Mouse (Mus musculus) T-helper 17 cell (primary cell): ENCODE results near the gene Hnrnph1.
"Not testable (repeated sequence)": the region's sequence is repeated elsewhere in the genome, so short reads cannot be mapped to it uniquely, and the experiment has no call there.

Experiments used
- in situ Hi-C, 2 experiments: fragments of 300-600 bp; cut with MboI, MseI; formaldehyde crosslinking; loops; 1 replicate in 1 of 2; 2 replicates in 1 of 2; pipeline ENCODE4 v1.15.1; 2025; ENCODE audit warnings: high pct_unique_total_duplicates in 2 of 2

Gene Hnrnph1

DNA sequence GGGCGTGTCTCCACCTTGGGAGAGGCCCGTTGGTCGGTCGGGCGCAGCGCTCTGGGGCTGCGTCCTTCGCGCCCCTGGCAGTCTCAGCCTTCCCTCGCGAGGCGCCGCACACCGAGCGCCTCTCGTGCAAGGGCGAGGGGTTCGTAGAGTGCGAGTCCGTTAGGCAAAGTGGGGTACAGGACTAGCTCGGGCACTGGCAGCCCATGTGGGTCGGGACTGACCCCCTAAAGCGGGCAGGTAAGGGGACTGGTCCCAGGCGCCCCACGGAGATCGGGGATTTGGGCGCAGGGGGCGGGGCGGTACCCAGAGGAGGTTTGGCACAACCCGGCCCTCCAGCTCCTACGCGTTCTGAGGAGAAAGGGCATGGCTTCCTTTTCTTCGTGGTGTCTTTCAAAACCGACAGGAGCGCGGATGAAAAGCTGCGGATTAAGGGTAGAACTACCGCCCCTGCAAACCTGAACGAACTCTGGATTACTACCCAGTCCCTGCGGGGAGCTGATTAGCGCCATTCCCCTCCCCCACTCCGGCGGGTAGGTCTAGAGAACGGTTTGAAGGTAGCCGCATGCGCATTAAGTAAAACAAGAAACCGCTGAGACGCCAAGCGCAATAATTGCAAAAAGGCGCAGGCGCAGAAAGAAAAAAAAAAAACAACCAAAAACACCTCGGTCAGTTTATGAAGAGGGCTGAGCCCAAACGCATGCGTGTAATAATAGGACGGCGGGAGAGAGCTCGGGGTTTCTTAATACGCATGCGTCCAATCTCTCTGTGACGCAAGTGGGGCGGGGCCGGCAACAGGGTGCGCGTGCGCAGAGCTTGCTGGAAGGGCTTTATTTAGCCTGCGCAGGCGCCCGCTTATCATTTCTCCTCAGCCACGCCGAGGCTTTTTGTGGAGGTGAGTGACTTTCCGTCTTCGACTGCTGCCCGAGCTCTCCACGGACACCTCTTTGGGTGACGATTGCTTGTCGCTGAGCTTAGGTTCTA is at the start of gene Hnrnph1:
Gene Hnrnph1 (plus strand): TSS at position 80 of the 981 bp plus-strand sequence.
- in situ Hi-C loops, result loop anchor here in 1 of 2 experiments (25.0 kb wide), 1 partner anchor 885 kb away; the partner anchor contains the start of genes BC049762 and Clk4

DNA sequence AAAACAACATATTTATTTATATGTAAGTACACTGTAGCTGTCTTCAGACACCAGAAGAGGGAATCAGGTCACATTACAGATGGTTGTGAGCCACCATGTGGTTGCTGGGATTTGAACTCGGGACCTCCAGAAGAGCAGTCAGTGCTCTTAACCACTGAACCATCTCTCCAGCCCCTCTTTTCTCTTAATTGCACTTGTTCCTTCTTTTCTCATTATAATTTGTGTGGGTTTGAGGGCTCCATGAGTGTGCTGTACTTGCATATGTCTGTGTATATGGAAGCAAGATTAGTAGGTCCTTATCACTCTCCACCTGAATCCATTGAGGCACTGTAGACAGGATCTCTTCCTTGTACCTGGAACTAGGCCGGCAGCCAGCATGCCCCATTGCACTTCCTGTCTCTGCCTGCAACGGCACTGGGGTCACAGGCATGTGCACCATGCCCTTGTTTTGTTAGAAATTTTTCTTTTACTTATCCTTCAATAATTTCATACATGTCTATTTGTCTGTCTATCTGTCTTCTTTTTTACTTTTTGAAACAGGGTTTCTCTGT is 48.6 kb upstream of the Hnrnph1 start:
- in situ Hi-C loops, result no loop called here

DNA sequence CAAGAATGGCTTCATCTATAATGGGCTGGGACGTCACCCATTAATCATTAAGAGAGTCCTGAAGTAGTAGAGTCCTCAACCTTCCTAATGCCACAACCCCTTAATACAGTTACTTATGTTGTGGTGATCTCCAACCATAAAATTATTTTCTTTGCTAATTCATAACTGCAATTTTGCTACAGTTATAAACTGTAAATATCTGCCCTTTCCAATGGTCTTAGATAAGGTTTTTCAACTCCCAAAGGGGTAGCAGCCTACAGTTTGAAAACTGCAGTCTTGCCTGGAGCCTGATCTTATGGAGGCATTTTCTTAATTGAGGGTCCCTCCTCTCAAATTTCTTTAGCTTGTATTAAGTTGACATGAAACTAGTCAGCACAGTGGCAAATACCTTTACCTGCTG is 47.4 kb upstream of the Hnrnph1 start:
- in situ Hi-C loops, result no loop called here

GRCm38 (mm10) chr11:50333181-50333580 is 43.6 kb upstream of the Hnrnph1 start:
- in situ Hi-C loops, result no loop called here

DNA sequence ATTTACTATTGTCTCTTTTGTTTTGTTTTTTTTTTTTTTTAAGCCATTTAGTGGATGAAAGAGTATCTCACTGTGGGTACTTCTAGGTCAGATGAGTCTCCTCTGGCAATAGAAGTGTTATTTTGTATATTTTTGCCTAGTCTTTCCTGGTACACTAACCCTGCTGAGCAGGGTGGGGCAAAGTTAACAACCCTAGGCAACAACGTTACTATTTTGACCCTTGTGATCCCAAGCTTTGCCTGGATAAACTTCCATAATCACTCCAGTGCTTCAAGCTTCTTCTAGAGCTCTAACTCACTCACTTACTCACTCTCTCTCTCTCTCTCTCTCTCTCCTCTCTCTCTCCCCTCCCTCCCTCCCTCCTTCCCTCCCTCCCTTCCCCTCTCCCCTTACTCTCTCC is 40.7 kb upstream of the Hnrnph1 start:
- in situ Hi-C loops, result no loop called here

DNA sequence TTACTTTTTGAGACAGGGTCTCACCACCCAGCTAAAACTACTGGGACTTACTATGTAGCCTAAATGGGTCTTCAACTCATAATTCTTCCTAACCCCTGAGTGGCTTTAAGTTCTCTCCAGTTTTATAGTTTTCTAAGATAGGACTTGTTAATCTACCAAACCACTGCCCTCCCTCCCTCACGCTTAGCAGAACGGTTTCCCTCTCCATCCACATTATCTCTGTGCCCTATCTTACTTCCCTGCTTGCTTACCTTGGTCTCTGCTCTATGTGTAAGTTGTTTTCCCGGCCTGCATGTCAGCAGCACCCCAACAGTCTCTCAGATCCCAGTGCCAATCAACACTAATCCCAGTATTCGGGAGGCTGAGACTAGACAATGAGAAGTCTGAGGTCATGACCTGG is 39.9 kb upstream of the Hnrnph1 start:
- in situ Hi-C loops, result no loop called here

DNA sequence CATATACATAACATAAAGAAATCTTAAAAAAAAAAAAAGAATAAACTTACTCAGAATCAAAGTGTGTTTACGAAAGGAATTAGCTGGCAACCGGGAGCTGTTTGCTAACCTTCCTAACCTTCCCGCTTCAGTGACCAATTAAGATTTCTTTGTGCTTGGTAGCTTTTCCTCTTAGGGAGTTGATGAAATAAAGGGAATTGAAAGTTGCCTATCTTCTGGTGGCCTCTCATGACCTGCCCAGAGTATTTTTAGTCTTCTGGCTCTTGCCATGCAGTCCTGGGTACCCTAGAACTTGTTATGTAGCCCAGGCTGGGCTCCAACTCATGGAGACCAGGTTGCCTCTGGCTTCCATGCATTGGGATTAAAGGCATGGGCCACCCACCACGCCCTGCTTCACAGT is 31.3 kb upstream of the Hnrnph1 start:
- in situ Hi-C loops, result loop anchor here in 1 of 2 experiments (5.0 kb wide), 1 partner anchor 67 kb away; no protein-coding TSS in a partner anchor

DNA sequence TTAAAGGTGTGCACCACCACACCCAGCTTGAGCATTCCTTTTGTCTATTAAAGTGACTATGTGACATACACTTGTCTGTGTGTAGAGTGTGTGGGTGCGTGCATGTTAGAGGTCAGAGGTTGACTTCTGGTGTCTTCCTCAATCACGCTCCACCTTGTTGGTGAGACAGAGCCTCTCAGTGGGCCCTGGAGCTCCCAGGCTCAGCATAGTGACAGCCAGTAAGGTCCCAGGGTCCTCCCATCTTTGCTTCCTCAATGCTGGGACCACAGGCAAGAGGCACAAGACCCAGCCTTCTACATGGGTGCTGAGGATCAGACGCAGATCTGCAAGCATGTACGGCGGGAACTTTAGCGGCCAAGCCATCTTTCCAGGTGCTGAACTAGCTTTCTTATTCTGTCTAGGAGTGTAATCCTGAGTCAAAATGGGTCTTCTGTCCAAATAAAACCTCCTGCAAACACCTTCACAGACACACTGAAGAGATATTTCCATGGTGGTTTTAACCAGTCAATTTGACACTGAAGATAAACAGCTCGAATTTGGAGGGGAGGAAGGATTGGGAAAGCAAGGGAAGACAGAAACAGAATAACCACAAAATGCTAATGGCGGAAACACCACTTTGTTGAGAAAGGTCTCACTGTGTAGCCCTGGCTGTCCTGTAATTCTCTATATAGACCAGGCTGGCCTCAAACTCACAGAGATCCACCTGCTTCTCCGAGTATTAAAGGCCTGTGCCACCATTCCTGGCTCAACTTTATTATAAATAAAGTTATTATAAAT is 30.3 kb upstream of the Hnrnph1 start:
- in situ Hi-C loops, result loop anchor here in 1 of 2 experiments (5.0 kb wide), 1 partner anchor 66 kb away; no protein-coding TSS in a partner anchor

DNA sequence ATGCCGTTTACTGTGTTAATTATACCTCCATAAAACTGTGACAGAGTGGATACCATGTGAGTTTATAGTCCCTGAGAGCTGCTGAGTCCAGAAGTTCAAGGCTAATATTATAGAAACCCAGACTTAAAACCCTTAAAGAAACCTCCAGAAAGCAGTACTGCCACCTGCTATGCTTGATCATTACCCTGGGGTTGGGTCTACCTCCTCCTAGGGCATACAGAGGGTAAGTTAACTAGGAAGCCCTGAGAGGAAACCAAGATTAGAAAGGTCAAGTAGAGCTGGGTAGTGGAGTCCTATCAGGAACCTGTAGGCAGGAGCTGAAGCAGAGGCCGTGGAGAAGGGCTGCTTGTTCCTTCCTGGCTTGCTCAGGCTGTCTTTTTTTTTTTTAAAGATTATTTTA is 24.6 kb upstream of the Hnrnph1 start:
- in situ Hi-C loops, result no loop called here

GRCm38 (mm10) chr11:50354162-50354561 is 22.6 kb upstream of the Hnrnph1 start, which contains the start of gene Cby3:
Gene Cby3 (plus strand): TSS chr11:50354462.
- in situ Hi-C loops, result no loop called here

- in situ Hi-C loops, result no loop called here
These were observed 21.9 kb upstream of the Hnrnph1 start for GRCm38 (mm10) chr11:50354851-50355250.

DNA sequence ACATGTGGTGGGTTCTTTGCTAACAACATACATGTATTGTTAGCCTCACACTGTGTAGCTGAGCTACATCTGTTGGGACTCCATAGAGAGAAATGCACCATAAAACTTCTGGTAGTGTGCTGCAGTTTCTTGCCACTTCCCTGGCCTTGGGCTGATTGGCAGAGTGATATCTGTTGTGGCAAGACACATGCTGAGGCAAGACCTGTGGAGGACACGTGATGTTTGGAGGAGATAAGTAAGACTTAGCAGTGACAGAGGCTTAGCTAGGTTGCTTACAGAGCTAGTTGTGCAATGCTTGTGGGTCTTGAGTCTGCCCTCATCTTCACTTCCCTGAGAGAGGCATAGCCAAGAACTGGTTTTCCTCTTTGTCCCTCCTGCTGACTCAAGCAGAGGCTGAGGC is 21.4 kb upstream of the Hnrnph1 start:
- in situ Hi-C loops, result no loop called here

DNA sequence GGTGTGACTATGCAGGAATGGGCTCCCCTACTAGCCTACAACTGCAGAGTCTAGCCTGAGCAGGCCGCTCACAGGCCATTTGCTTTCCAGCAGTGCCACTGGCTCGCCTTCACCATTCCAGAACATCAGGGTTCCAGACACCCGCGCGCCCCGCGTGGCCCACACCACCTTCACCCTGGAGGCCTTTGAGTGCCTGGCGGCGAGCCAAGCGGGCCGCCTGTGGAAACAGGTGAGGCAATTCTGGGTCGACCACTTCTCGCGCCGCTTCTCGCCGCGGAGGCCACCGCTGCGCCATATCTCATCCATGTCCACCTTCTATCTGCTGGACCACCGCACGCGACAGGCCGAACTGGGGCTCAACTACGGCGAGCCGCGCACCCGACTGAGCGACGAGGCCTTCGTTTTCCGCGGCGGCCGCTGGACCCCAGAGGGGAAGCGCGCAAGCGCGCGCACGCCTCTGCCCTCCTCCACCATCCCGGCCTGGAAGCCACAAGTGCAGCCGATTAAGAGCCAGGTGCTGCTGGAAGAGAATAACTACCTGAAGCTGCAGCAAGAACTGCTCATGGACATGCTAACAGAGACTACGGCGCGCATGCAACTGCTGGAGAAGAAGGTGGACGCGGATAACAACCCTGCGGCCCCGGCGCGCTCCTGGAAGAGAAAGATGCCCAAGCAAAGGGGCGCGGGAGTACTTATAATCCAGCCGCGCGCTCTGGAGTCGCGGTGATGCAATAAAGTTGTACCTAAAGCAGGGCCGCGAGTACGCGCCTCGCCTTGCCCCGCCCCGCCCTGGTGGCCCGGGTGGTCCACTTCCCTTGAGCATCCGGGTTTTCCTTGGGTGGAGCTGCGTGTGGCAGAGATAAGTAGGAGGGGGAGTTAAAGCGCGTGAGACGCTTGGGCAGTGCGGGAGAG is 17.6 kb upstream of the Hnrnph1 start:
- in situ Hi-C loops, result no loop called here

DNA sequence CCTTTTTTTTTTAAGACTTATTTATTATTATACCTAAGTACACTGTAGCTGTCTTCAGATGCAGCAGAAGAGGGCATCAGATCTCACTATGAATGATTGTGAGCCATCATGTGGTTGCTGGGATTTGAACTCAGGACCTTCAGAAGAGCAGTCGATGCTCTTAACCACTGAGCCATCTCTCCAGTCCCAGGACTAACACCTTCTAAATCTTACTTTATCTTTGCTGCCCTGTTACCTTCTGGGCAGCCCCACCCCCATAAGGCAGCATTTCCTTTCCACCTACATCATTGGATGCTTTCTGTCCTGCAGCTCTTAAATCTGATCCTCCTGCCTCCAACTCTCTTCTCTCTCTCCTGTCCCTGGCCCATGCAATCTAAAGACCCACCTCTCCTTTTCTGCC is 15.5 kb upstream of the Hnrnph1 start:
- in situ Hi-C loops, result not testable (repeated sequence)

GRCm38 (mm10) chr11:50364548-50364947 is 12.2 kb upstream of the Hnrnph1 start:
- in situ Hi-C loops, result no loop called here

DNA sequence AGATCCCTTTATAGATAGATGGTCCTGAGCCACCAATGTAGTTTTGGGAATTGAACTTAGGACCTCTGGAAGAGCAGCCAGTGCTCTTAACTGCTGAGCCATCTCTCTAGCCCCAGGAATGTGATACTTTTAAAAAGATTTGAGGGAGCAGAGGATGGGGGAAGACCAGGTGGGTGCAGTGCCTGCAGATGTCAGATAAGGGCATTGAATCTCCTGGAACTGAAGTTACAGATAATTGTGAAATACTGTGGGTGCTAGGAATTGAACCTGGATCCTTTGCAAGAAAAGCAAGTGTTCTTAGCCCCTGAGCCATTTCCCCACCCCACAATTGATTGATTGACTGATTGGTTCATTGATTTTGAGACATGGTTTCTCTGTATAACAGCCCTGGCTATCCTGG is 11.5 kb upstream of the Hnrnph1 start:
- in situ Hi-C loops, result no loop called here

DNA sequence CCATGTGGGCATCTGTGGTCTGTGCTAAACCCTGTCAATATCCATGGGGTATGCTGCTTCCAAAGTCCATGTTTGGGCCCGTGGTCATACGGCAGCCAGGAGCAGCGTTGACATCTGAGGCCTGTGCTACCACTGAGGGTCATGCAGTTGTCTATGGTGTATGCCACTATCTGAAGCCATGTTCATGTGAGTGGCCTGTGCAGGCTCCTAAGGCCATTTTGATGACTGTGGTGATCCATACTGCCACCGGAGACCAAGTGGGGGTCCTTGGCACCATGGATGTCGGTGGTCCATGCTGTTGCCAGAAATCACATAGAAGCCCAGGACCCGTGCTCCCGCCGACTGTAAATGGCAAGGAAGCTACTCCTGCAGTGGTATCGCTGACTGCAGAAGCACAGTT is 9.3 kb upstream of the Hnrnph1 start:
- in situ Hi-C loops, result no loop called here

- in situ Hi-C loops, result no loop called here
These were observed 7.4 kb upstream of the Hnrnph1 start for GRCm38 (mm10) chr11:50369360-50369911.

GRCm38 (mm10) chr11:50370969-50371368 is 5.8 kb upstream of the Hnrnph1 start:
- in situ Hi-C loops, result no loop called here

GRCm38 (mm10) chr11:50371399-50371841 is 5.4 kb upstream of the Hnrnph1 start:
- in situ Hi-C loops, result no loop called here
